Mouse (Mus musculus): Measurements from ENCODE around the gene Acox2.

Gene Acox2

DNA sequence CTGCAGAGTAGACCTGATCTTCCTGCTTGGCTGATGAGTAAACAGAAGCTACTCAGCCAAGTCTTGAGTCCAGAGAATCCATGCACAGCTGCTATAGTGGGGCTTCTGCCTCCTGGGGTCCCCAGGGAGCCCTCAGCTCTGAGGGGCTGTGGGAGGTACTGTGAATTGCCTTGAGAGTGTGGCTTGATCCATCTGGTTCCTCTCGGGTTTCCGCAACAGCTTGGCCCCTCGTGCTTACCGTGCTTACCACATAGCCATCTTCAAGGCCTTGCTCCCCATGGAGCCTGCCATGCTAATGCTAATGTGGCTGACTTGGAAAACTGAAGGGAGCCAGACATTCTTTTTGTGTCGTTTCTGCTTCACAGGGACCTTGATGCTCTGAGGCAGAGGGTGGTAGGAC, 52.0 kb downstream of the Acox2 start:
- no peak for TF ChIP-seq GATA4 (IDR thresholded peaks at IDR 0.05; ENCODE audit: insufficient replicate concordance, low read length)

DNA sequence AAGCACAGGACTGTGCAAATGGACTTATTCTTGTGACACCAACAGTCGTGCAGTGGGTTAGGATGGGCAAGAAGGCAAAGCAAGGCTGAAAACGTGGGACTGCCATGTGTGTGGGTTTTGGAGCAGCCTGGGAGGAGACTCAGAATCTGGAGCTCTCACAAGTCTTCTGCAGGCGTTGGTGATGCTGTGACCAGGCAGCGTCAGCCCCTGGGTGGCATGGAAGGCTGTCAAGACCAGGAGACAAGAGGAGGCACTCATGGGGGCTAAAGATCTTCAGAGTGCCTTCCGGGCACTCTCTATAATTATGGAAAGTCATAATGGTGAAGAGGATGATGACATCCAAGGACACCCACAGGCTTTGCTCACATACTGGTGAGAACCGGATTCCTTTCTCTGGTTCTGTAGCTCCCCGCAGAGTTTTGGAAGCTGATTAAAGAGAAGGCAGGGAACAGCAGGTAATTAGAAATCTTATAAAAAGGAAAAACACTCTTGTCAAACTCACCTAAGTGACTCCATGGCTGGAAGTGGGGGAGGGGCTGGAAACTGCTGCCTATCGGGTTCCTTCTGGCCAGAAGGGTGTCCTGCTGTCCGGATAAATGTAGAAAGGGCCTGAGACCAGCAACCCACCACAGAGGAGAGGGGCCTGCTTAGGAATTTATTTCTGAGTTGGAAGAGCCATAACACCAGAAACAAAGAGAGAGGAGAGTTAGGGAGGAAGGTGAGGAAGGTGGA, 52.8 kb downstream of the Acox2 start:
- TF ChIP-seq GATA4 (IDR thresholded peaks at IDR 0.05; ENCODE audit: insufficient replicate concordance, low read length), result no peak

- no peak for TF ChIP-seq GATA4 (IDR thresholded peaks at IDR 0.05; ENCODE audit: insufficient replicate concordance, low read length)
Observed at GRCm38 (mm10) chr14:8201715-8202114, 57.4 kb downstream of the Acox2 start.

DNA sequence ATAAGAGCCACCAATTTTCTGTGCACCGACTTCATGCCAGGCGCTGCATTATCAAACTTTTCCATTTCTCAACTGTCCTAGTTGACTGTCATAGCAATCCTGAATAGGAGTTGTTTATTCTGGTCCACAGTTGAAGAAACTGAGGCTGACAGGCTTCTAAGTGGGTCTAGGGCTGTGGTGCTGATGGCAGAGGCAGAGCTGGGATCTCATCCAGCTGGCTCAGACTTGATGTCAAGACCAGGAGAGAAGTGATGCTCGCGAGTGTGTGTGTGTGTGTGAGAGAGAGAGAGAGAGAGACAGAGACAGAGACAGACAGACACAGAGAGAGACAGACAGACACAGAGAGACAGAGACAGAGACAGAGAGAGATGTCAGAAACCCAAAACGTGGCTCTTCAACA, 58.4 kb downstream of the Acox2 start:
- TF ChIP-seq GATA4 (IDR thresholded peaks at IDR 0.05; ENCODE audit: insufficient replicate concordance, low read length), result no peak

DNA sequence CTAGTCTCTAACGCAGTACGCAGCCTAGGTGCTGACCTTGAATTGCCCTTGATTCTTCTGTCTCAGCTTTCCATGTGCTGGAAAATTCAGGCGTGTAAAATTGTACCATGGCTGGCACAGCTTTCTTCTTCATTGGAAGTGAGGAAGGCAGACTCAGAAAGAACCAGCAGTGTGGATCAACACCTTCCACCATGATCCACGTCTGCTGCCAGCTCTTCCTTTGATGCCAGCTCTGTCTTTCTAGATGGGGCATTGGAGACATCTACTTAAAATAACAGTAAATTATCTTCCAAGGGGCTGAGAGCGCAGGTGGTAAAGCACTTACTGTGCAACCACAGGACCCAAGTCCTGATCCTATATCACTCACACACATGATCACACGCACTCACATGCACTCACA, 66.4 kb downstream of the Acox2 start:
- no peak for TF ChIP-seq GATA4 (IDR thresholded peaks at IDR 0.05; ENCODE audit: insufficient replicate concordance, low read length)

- no peak for TF ChIP-seq GATA4 (IDR thresholded peaks at IDR 0.05; ENCODE audit: insufficient replicate concordance, low read length)
Observed at GRCm38 (mm10) chr14:8191331-8191965, 67.7 kb downstream of the Acox2 start.

DNA sequence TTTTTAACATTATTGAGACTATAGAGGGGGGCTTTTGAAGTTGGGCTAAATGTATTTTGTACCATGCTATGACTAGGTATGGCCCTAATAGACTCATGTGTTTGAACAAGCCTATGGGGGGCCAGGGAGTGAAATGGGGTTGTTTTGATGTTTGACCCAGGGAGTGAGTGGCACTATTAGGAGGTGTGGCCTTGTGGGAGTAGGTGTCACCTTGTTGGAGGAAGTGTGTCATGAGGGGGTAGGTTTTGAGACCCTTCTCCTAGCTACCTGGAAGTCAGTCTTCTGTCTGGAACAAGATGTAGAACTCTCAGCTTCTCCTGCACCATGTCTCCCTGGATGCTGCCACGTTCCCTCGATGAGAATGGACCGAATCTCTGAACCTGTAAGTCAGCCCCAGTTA, 68.6 kb downstream of the Acox2 start:
- no peak for TF ChIP-seq GATA4 (IDR thresholded peaks at IDR 0.05; ENCODE audit: insufficient replicate concordance, low read length)

GRCm38 (mm10) chr14:8186278-8187045, 72.7 kb downstream of the Acox2 start:
- TF ChIP-seq GATA4 (IDR thresholded peaks at IDR 0.05; ENCODE audit: insufficient replicate concordance, low read length), result no peak

GRCm38 (mm10) chr14:8183330-8183729, 75.8 kb downstream of the Acox2 start:
- no peak for TF ChIP-seq GATA4 (IDR thresholded peaks at IDR 0.05; ENCODE audit: insufficient replicate concordance, low read length)

DNA sequence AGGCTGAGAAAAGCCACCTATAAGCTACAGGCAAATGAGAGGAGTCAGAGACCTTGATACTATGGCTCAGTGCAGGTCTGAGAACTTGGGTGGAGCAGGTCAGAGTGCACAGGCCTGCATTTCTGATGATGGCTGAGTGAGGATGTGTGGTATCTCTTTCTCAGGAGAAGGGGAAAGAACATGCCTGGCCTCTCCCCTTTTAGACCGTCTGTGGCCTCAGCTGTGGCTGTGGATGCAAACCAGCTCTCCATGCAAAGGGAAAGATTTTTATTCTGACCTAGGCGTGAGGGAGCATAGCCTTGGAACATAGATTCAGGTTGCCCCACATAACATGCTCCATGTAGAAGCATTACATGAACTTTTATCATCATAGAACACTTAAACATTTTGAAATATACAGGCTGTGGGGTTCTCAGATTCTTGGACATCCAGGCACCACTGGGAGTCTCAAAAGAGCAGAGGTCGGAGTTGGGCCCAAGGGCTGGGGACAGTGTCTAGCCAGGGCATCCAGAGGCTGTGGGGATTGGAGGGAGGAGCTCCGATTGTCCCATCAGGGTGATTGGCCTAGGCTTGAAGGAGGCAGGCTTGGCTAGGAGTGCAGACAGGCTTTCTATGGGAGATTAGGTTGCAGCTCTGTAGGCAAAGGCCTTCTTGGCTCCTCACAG, 78.7 kb downstream of the Acox2 start:
- no peak for TF ChIP-seq GATA4 (IDR thresholded peaks at IDR 0.05; ENCODE audit: insufficient replicate concordance, low read length)

- no peak for TF ChIP-seq GATA4 (IDR thresholded peaks at IDR 0.05; ENCODE audit: insufficient replicate concordance, low read length)
Observed at GRCm38 (mm10) chr14:8176251-8176650, 82.9 kb downstream of the Acox2 start.

All from liver, adult (tissue).